Mouse (Mus musculus) spleen, postnatal 0 days (tissue): ENCODE measurements around the gene Slc5a11. TPM values are rescaled to one million over a fixed set of nuclear protein-coding genes. Genes with fewer than 3 reads are reported as not detected.

Experiments used
- polyA plus RNA-seq: library from polyadenylated mRNA; unstranded; fragments of >200 nt; fragmentation: Nextera tagmentation; extraction: Ambion mirVana; gene quantifications from 2 replicates; pipeline ENCODE4 v1.2.1, GENCODE M21; 2015

Slc5a11 gene
- polyA plus RNA-seq, result 0.51 and 2.0 TPM in 2 replicates

DNA sequence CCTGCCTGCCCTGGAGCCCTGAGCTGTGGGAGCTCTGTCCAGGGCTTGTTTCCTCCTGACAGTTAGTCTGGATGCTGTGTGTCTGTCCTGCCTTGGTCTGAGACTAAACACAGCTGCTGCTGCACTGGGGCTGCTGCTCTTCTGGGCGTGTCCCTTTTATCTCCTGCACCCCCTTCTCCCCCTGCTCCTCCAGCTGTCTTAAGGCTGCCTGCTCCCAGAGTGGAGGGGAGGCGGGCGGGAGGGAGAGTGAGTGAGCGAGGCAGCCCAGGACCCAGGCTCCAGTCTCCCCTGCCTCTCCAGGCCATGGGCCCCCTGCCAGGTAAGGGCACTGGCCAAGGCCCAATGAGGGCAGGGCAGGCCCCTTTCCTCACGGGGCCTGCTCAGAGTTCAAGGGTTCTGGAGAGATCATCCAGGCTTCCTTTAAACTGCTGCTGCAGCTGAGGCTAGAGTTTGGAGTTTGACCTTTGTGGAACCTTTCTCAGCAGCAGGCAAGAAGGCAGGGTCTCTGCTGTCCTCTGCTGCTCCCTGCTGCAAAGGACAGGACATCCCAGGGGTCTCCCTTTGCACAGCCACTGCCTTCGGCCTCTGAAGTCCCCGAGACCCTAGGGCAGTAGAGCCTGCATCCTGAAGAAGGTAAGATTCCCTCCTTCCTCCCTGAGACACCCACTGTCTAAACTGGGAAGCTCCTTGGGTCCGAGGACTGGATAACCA, at the start of gene Slc5a11:
Gene Slc5a11, plus strand, starts transcription at position 416 of the 711 bp plus-strand sequence.

Other genes with a start within 250 kb of the Slc5a11 start
- gene Rbbp6, start 249.1 kb upstream of the Slc5a11 start, polyA plus RNA-seq, result 16.7 and 19.7 TPM in 2 replicates
- gene Tnrc6a, start 90.9 kb upstream of the Slc5a11 start, polyA plus RNA-seq, result 54.2 and 55.3 TPM in 2 replicates
- gene Lcmt1, start 155.0 kb downstream of the Slc5a11 start, polyA plus RNA-seq, result 23.7 and 25.3 TPM in 2 replicates
- gene Arhgap17, start 155.1 kb downstream of the Slc5a11 start, polyA plus RNA-seq, result 13.8 and 14.3 TPM in 2 replicates
- gene Aqp8, start 247.5 kb downstream of the Slc5a11 start, polyA plus RNA-seq, result 0.63 and 1.7 TPM in 2 replicates